Mouse (Mus musculus): ENCODE results near the gene Pald1.

- no peak for TF ChIP-seq BHLHE40 (IDR thresholded peaks at IDR 0.05; ENCODE audit: borderline replicate concordance, low read depth, low read length)
- no peak for TF ChIP-seq MXI1 (IDR thresholded peaks at IDR 0.05; ENCODE audit: low read depth, low read length)
- TF ChIP-seq CHD1 (IDR thresholded peaks at IDR 0.05; ENCODE audit: low read depth, low read length) = no peak
- no peak for TF ChIP-seq TAL1 (IDR thresholded peaks at IDR 0.05; ENCODE audit: low read length)
- no peak for TF ChIP-seq MYC (IDR thresholded peaks at IDR 0.05; ENCODE audit: low read depth, low read length)
These were observed 19.6 kb upstream of the Pald1 start for GRCm38 (mm10) chr10:61402911-61403310.

Measured in MEL (cell line).